In the genomic region with DNA sequence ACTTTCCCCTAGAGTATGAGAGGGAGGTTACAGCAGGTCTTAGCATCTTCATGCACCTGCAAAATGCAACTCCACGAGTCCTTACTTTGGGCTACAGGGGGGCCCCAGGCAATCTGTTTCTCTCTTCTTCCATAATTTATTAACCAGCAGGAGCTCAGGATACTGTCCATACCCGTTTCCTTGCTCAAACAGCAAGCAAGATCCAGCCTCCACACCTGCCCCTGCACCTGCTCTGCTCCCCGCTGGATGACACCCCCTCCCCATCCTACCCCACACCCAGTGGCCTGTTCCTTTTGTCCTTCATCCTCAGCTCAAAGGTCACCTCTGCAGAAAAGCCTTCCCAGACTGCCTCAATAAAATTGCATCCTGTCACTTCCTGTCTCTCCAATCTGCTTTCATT, we compare ENCODE assay signal across 26 mouse cellular contexts. TPM values are rescaled to one million over a fixed set of nuclear protein-coding genes. Genes with fewer than 3 reads are reported as not detected.
DNase-seq lines count a peak whose midpoint lies in the region; ATAC-seq and TF ChIP-seq lines count a peak whose summit lies in the region.
"Had no signal": no experiment of that assay in that cellular context is flagged by ENCODE, and none has a peak within 500 bp of the region (broad histone marks: within the 10 kb centered on the region; RNA-seq: fewer than 3 reads in every experiment).

No protein-coding gene starts in this region.

- 31% methylated on average over 3 of the region's 3 CpGs for WGBS in intestine, embryonic 14.5 days
- 21% methylated on average over 3 of the region's 3 CpGs for WGBS in intestine, postnatal 0 days

- H3K36me3 ChIP-seq in E14TG2a.4 (ENCODE audit: insufficient read depth, low read length) = no peaks in the 10 kb centered on the region
- H3K36me3 ChIP-seq in ES-Bruce4 (ENCODE audit: control insufficient read depth, insufficient read depth, low read length, poor library complexity, severe bottlenecking) = no peaks in the 10 kb centered on the region
- H3K36me3 ChIP-seq in intestine, embryonic 14.5 days (ENCODE audit: control insufficient read depth, insufficient read depth, low read length) = no peaks in the 10 kb centered on the region
- H3K36me3 ChIP-seq in intestine, postnatal 0 days (ENCODE audit: control insufficient read depth, insufficient read depth) = no peaks in the 10 kb centered on the region
- H3K36me3 ChIP-seq: embryonic facial prominence, embryonic 12.5 days; embryonic facial prominence, embryonic 15.5 days; forebrain, embryonic 15.5 days; G1E; heart, embryonic 10.5 days; heart, embryonic 13.5 days; hindbrain, embryonic 12.5 days; hindbrain, embryonic 15.5 days had no signal

- H3K27ac ChIP-seq in ES-Bruce4 (ENCODE audit: insufficient read depth, low read length) = no peak overlapping the region
- H3K27ac ChIP-seq in intestine, embryonic 14.5 days (ENCODE audit: low read depth) = no peak overlapping the region
- H3K27ac ChIP-seq in intestine, postnatal 0 days (ENCODE audit: low read depth, low read length) = no peak overlapping the region
- H3K27ac ChIP-seq: embryonic facial prominence, embryonic 12.5 days; embryonic facial prominence, embryonic 15.5 days; forebrain, embryonic 15.5 days; heart, adult 2 months; heart, embryonic 10.5 days; heart, embryonic 13.5 days; hindbrain, embryonic 12.5 days; hindbrain, embryonic 15.5 days had no signal

- no peak overlapping the region for H3K9ac ChIP-seq in ES-Bruce4 (ENCODE audit: low read depth, poor library complexity, severe bottlenecking)
- no peak overlapping the region for H3K9ac ChIP-seq in intestine, embryonic 14.5 days (ENCODE audit: low read length)
- no peak overlapping the region for H3K9ac ChIP-seq in intestine, postnatal 0 days (ENCODE audit: low read depth, low read length)
- H3K9ac ChIP-seq: embryonic facial prominence, embryonic 12.5 days; embryonic facial prominence, embryonic 15.5 days; forebrain, embryonic 15.5 days; heart, embryonic 13.5 days; hindbrain, embryonic 12.5 days; hindbrain, embryonic 15.5 days had no signal

- DNase-seq in intestine, embryonic 14.5 days (ENCODE audit: low spot score) = no peak
- DNase-seq in urinary bladder, postnatal 4 days (ENCODE audit: low spot score in 2 of 2) = no peak
- DNase-seq in testis, postnatal 14 days (ENCODE audit: low spot score) = no peak
- DNase-seq: adrenal gland, postnatal 10 days; adrenal gland, postnatal 36 days; cerebellum, adult 18-20 months; cerebellum, adult 9-10 months; cerebellum, postnatal 14 days; gastrocnemius, postnatal 25 days; heart, adult 2 months; heart, postnatal 14 days; kidney, adult 11 months had no signal

- H3K4me1 ChIP-seq in E14TG2a.4 (replicated peaks; ENCODE audit: low read depth, low read length) (peaks cover 90% of the 10 kb centered on the region), ES-Bruce4 (ENCODE audit: control insufficient read depth, insufficient read depth, low read length) (peaks cover 11% of the 10 kb centered on the region)
- no peaks in the 10 kb centered on the region for H3K4me1 ChIP-seq in intestine, embryonic 14.5 days (replicated peaks; ENCODE audit: control insufficient read depth, insufficient read depth, low read length)
- H3K4me1 ChIP-seq in intestine, postnatal 0 days (replicated peaks; ENCODE audit: control insufficient read depth, insufficient read depth, low read length) = 0 out of 2 replicates have a peak, but pooled peaks cover 6% of the 10 kb centered on the region

- ATAC-seq in intestine, embryonic 14.5 days (replicated peaks; ENCODE audit: low FRiP score, low TSS enrichment, low read depth) = peak; percentile 41; the same call in 1 of the 2 replicates
- peak; percentile 64 for ATAC-seq in intestine, postnatal 0 days
- ATAC-seq: activated CD4-positive, CD25-positive, alpha-beta regulatory T cell, adult 4 months; CD4-positive, CD25-positive, alpha-beta regulatory T cell, adult 4 months; forebrain, embryonic 15.5 days; Patski had no signal

- no peak overlapping the region for H3K4me2 ChIP-seq in intestine, embryonic 14.5 days (ENCODE audit: low read length)
- H3K4me2 ChIP-seq in intestine, postnatal 0 days (replicated peaks; ENCODE audit: low read depth) = peak overlapping the region; percentile 28
- H3K4me2 ChIP-seq: embryonic facial prominence, embryonic 12.5 days; embryonic facial prominence, embryonic 15.5 days; forebrain, embryonic 15.5 days; heart, embryonic 13.5 days; hindbrain, embryonic 12.5 days; hindbrain, embryonic 15.5 days had no signal

- H3K4me3 ChIP-seq in E14TG2a.4 (replicated peaks; ENCODE audit: low read length) (0 out of 2 replicates have a peak overlapping the region, but pooled peaks have one; percentile 3), ES-Bruce4 (ENCODE audit: low read depth, low read length) (no peak overlapping the region)
- no peak overlapping the region for H3K4me3 ChIP-seq in intestine, embryonic 14.5 days (ENCODE audit: low read depth, low read length)
- H3K4me3 ChIP-seq in intestine, postnatal 0 days (ENCODE audit: low read depth, low read length) = no peak overlapping the region
- H3K4me3 ChIP-seq: embryonic facial prominence, embryonic 12.5 days; embryonic facial prominence, embryonic 15.5 days; forebrain, embryonic 15.5 days; heart, adult 2 months; heart, embryonic 10.5 days; heart, embryonic 13.5 days; hindbrain, embryonic 12.5 days; hindbrain, embryonic 15.5 days had no signal

- TF ChIP-seq POLR2A in ES-Bruce4 (IDR thresholded peaks at IDR 0.05; ENCODE audit: insufficient read depth, low read length) = no peak

- H3K27me3 ChIP-seq in E14TG2a.4 (ENCODE audit: insufficient read depth, low read length) = peaks cover 53% of the 10 kb centered on the region
- no peaks in the 10 kb centered on the region; the same call in 1 of the 2 replicates for H3K27me3 ChIP-seq in ES-Bruce4 (ENCODE audit: control insufficient read depth, insufficient read depth, low read length, poor library complexity, severe bottlenecking)
- H3K27me3 ChIP-seq in intestine, embryonic 14.5 days (replicated peaks; ENCODE audit: control insufficient read depth, insufficient read depth, low read length) = peaks cover 6% of the 10 kb centered on the region; the same call in 1 of the 2 replicates
- H3K27me3 ChIP-seq in intestine, postnatal 0 days (replicated peaks; ENCODE audit: control insufficient read depth, insufficient read depth, low read length) = no peaks in the 10 kb centered on the region
- H3K27me3 ChIP-seq: forebrain, embryonic 15.5 days; Patski had no signal

- H3K9me3 ChIP-seq in E14TG2a.4 (ENCODE audit: low read length) (0 out of 2 replicates have a peak, but pooled peaks cover 6% of the 10 kb centered on the region), ES-Bruce4 (replicated peaks; ENCODE audit: control insufficient read depth, insufficient read depth, low read length, poor library complexity, severe bottlenecking) (no peaks in the 10 kb centered on the region)
- H3K9me3 ChIP-seq in intestine, embryonic 14.5 days (ENCODE audit: control insufficient read depth, low read length) = no peaks in the 10 kb centered on the region
- no peaks in the 10 kb centered on the region for H3K9me3 ChIP-seq in intestine, postnatal 0 days (ENCODE audit: control insufficient read depth)
- H3K9me3 ChIP-seq: embryonic facial prominence, embryonic 12.5 days; embryonic facial prominence, embryonic 15.5 days; forebrain, embryonic 15.5 days; G1E; heart, embryonic 10.5 days; hindbrain, embryonic 12.5 days; hindbrain, embryonic 15.5 days had no signal

- peak; percentile 79 for TF ChIP-seq EP300 in ES-Bruce4 (IDR thresholded peaks at IDR 0.05; ENCODE audit: insufficient read depth, low read depth, low read length)

- no peak for TF ChIP-seq CTCF in E14TG2a.4 (conservative IDR thresholded peaks at IDR 0.05; ENCODE audit: low read length)
- TF ChIP-seq CTCF in ES-Bruce4 (IDR thresholded peaks at IDR 0.05; ENCODE audit: low read depth, low read length) = no peak
- TF ChIP-seq CTCF in intestine, postnatal 0 days (IDR thresholded peaks at IDR 0.05; ENCODE audit: low read depth) = no peak

RNA-seq across cellular contexts. Expression of a gene that starts 56.1 kb away (rescaled TPM):
- polyA plus RNA-seq in ES-Bruce4 (2011; ENCODE audit: insufficient read depth, insufficient read length, low read depth, missing spikeins) = 24.5 and 27.4 TPM in 2 replicates
- 5.3 and 7.3 TPM in 2 replicates for polyA plus RNA-seq in intestine, embryonic 14.5 days (2014; fragmentation: Nextera tagmentation; extraction: Ambion mirVana)
- 7.2 and 7.5 TPM in 2 replicates for polyA plus RNA-seq in intestine, postnatal 0 days (2015; fragmentation: Nextera tagmentation; extraction: Ambion mirVana)
- polyA plus RNA-seq: activated CD4-positive, CD25-positive, alpha-beta regulatory T cell, adult 4 months; G1E had no signal
